Mouse (Mus musculus) CH12F3 (cell line): Measurements from ENCODE around the gene Zfp616.

Source experiments
- in situ Hi-C: fragments of 300-500 bp; cut with MboI; formaldehyde crosslinking; loops from 2 replicates; pipeline ENCODE4 v1.14.3; 2020; ENCODE audit warnings: low sequenced_read_pairs

Gene Zfp616

DNA sequence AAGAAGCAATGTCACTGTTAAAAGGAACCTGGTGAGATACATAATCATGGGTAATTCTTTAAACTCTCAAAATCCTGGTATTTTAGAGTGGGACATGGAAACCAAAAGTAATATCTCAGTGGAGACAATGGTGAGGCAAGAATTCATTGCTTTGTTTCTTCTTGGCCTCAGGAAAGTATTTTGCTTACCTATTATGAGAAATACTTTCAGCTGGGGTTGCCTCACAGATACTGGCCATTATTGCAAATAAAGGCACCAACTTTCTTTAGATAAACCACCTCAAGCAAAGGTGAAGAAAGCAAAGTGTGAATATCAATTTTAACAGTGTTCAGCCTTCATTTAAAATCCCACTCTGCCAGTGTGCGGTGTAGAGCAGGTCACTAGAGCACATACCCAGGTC lies at the start of gene Zfp616:
Gene Zfp616 (plus strand): TSS at position 301 of the 400 bp plus-strand sequence.
- in situ Hi-C loops = no loop called here

- in situ Hi-C loops = no loop called here
Measured at GRCm38 (mm10) chr11:74051347-74051746, 18.4 kb upstream of the Zfp616 start.

DNA sequence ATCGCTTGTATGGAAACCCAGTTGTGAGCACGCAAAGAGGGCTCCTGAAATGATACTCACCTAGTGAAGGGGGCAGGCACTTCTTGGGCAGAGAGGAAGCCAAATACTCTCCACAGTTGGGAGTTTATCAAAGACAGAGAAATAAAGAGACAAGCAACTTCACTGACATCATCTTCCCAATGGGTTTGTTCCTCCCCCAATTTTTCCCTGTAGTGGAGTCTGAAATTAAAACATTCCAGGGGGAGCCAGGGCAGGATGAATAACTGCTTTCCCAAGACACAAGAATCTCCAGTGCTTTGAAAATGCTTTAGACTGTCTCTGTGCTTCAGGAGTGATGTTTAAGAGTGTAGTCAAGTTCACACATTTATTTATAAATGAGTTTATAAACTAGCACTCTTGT lies 13.3 kb upstream of the Zfp616 start, which contains the start of the genes Olfr139 and Olfr399:
Gene Olfr139 (minus strand): TSS at position 101 of the 400 bp plus-strand sequence.
Gene Olfr399 (minus strand): TSS at position 165 of the 400 bp plus-strand sequence.
- in situ Hi-C loops = no loop called here

DNA sequence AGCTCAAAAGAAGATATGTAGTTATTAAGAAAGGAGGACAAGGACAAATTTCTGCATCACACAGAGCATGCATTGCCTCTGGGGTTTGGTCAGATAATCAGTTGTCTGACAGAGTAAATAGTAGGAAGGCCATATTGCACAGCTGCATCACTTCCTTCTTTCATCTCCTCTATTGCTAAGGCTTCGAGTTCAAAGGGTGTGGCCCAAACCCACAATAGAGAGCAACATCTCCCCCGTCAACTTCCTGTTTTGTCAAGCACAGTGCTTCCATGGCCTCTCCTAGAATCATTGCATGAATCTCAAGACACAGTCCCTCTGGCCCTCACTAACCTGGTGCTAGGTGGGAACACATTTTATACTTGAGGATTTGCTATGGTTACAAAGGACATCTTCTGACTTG lies 31.0 kb downstream of the Zfp616 start:
- in situ Hi-C loops = no loop called here

- in situ Hi-C loops = no loop called here
Measured at GRCm38 (mm10) chr11:74101507-74101906, 31.8 kb downstream of the Zfp616 start.

- in situ Hi-C loops = no loop called here
Measured at GRCm38 (mm10) chr11:74105066-74105465, 35.3 kb downstream of the Zfp616 start.

GRCm38 (mm10) chr11:74113412-74113811 lies 43.7 kb downstream of the Zfp616 start, which contains the start of gene Olfr401:
TSS of gene Olfr401 (plus strand) at chr11:74113712.
- in situ Hi-C loops = no loop called here
